Mouse (Mus musculus) thymus, adult 2 months (tissue): ENCODE measurements at regions not wholly inside any gene's neighbourhood (a gene's known extent, or its start where the extent isn't known, plus 50 kb on each side); places are given as distances from the start of the nearest gene placed in this dataset.

Experiments used
- DNase-seq: peaks from one replicate; pipeline ENCODE4 v3.0.0; 2021
- H3K27ac ChIP-seq: fragments of 200-500 bp; 2 replicates; pipeline ENCODE4 v1.5.1; 2012; ENCODE audit warnings: low read length, control low read depth; ENCODE audit not compliant: control insufficient read depth, insufficient read depth
- H3K27me3 ChIP-seq: fragments of 200-500 bp; 2 replicates; pipeline ENCODE4 v1.6.1; 2012; ENCODE audit warnings: mild to moderate bottlenecking, low read length, moderate library complexity, mixed read lengths; ENCODE audit not compliant: control insufficient read depth, insufficient read depth
- H3K36me3 ChIP-seq: fragments of 200-500 bp; 2 replicates; pipeline ENCODE4 v1.6.1; 2012; ENCODE audit warnings: mild to moderate bottlenecking, low read length, moderate library complexity; ENCODE audit not compliant: control insufficient read depth, insufficient read depth
- H3K4me1 ChIP-seq: fragments of 200-500 bp; replicated peaks from 2 replicates; pipeline ENCODE4 v1.6.1; 2012; ENCODE audit warnings: low read length; ENCODE audit not compliant: control insufficient read depth, insufficient read depth
- H3K4me3 ChIP-seq: fragments of 200-500 bp; 2 replicates; pipeline ENCODE4 v1.5.1; 2012; ENCODE audit warnings: mild to moderate bottlenecking, low read length, control low read depth, moderate library complexity; ENCODE audit not compliant: control insufficient read depth, insufficient read depth
- CTCF ChIP-seq: fragments of 200-500 bp; IDR thresholded peaks from 2 replicates; pipeline ENCODE4 v1.5.1; 2012; ENCODE audit warnings: mild to moderate bottlenecking, control low read depth, low read length, moderate library complexity, borderline replicate concordance; ENCODE audit not compliant: control insufficient read depth, poor library complexity, insufficient read depth; ENCODE audit errors: extremely low read depth
- POLR2A ChIP-seq: fragments of 200-500 bp; IDR thresholded peaks from 2 replicates; pipeline ENCODE4 v1.6.1; 2012; ENCODE audit warnings: mild to moderate bottlenecking, low read length, control low read depth, moderate library complexity; ENCODE audit not compliant: control insufficient read depth, poor library complexity, insufficient read depth; ENCODE audit errors: extremely low read depth
- WGBS: fragments of 180-500 bp; shearing (Covaris S2); methylation state at CpG from one replicate; pipeline ENCODE4 v1.1.7; 2018; 5-methylcytosine and 5-hydroxymethylcytosine counted together

- Histone ChIP-seq H3K4me3 (no peak overlapping the region), H3K27me3 (no peaks in the 10 kb centered on the region), H3K4me1 (no peaks in the 10 kb centered on the region), H3K36me3 (no peaks in the 10 kb centered on the region), H3K27ac (no peak overlapping the region)
- DNase-seq = no peak
- 92% methylated on average over 9 of the region's 9 CpGs for WGBS
- TF ChIP-seq CTCF (no peak), POLR2A (no peak)
Observed at GRCm38 (mm10) chr1:77847766-77848615, 333.1 kb upstream of the Epha4 start.

GRCm38 (mm10) chr1:77846039-77846727 is 331.3 kb upstream of the Epha4 start:
- H3K27ac ChIP-seq = no peak overlapping the region
- WGBS = 90% methylated on average over 12 of the region's 12 CpGs
- H3K36me3 ChIP-seq = no peaks in the 10 kb centered on the region
- TF ChIP-seq CTCF (no peak), POLR2A (no peak)
- H3K4me3 ChIP-seq = no peak overlapping the region
- no peak for DNase-seq
- no peaks in the 10 kb centered on the region for H3K27me3 ChIP-seq
- H3K4me1 ChIP-seq = no peaks in the 10 kb centered on the region

GRCm38 (mm10) chr1:77840672-77841071 is 325.8 kb upstream of the Epha4 start:
- no peak overlapping the region for H3K4me3 ChIP-seq
- 82% methylated on average over 9 of the region's 9 CpGs for WGBS
- TF ChIP-seq POLR2A = no peak
- no peak for TF ChIP-seq CTCF
- no peaks in the 10 kb centered on the region for H3K4me1 ChIP-seq
- H3K27ac ChIP-seq = no peak overlapping the region
- no peaks in the 10 kb centered on the region for H3K27me3 ChIP-seq
- no peaks in the 10 kb centered on the region for H3K36me3 ChIP-seq
- no peak for DNase-seq

GRCm38 (mm10) chr1:77832174-77832573 is 317.3 kb upstream of the Epha4 start:
- Histone ChIP-seq H3K36me3 (no peaks in the 10 kb centered on the region), H3K27me3 (no peaks in the 10 kb centered on the region), H3K4me3 (no peak overlapping the region), H3K27ac (no peak overlapping the region), H3K4me1 (no peaks in the 10 kb centered on the region)
- no peak for DNase-seq
- TF ChIP-seq CTCF = no peak
- no peak for TF ChIP-seq POLR2A
- 18% methylated on average over 2 of the region's 2 CpGs for WGBS

GRCm38 (mm10) chr1:77824716-77825387 is 310.0 kb upstream of the Epha4 start:
- Histone ChIP-seq H3K4me3 (no peak overlapping the region), H3K27ac (no peak overlapping the region), H3K36me3 (no peaks in the 10 kb centered on the region), H3K27me3 (no peaks in the 10 kb centered on the region), H3K4me1 (no peaks in the 10 kb centered on the region)
- no peak for DNase-seq
- TF ChIP-seq CTCF = no peak
- TF ChIP-seq POLR2A = no peak
- WGBS = 55% methylated on average over 5 of the region's 5 CpGs

- DNase-seq = no peak
- H3K27ac ChIP-seq = no peak overlapping the region
- H3K36me3 ChIP-seq = no peaks in the 10 kb centered on the region
- H3K4me3 ChIP-seq = no peak overlapping the region
- TF ChIP-seq POLR2A (no peak), CTCF (no peak)
- H3K27me3 ChIP-seq = no peaks in the 10 kb centered on the region
- WGBS = 50% methylated on average over 10 of the region's 10 CpGs
- H3K4me1 ChIP-seq = no peaks in the 10 kb centered on the region
Observed at GRCm38 (mm10) chr1:77823801-77824687, 309.2 kb upstream of the Epha4 start.
